Mouse (Mus musculus) kidney, postnatal 0 days (tissue): ENCODE data around the gene Mettl23. TPM values are rescaled to one million over a fixed set of nuclear protein-coding genes. Genes with fewer than 3 reads are reported as not detected.
A peak's percentile ranks its signal among the peaks of the same experiment; 100 is the strongest.
"Not testable (repeated sequence)": the region's sequence is repeated elsewhere in the genome, so short reads cannot be mapped to it uniquely, and the experiment has no call there.

Experiments
- ATAC-seq: fragments of 200-750 bp; cut with Nextera tagmentation; replicated peaks from 2 replicates; pipeline ENCODE4 v1.8.0; 2017; ENCODE audit warnings: low read depth, moderate number of reproducible peaks, moderate TSS enrichment, moderate library complexity; ENCODE audit not compliant: low FRiP score
- DNase-seq: peaks from one replicate; pipeline ENCODE4 v3.0.0-alpha.2; 2016; ENCODE audit warnings: low spot score
- H3K27ac ChIP-seq: fragments of 300-500 bp; sonication (generic); 2 replicates; pipeline ENCODE4 v1.5.1; 2014; ENCODE audit warnings: mild to moderate bottlenecking
- H3K27me3 ChIP-seq: fragments of 300-500 bp; sonication (generic); 2 replicates; pipeline ENCODE4 v1.6.1; 2014; ENCODE audit warnings: low read length, mixed read lengths; ENCODE audit not compliant: insufficient read depth
- H3K36me3 ChIP-seq: fragments of 300-500 bp; sonication (generic); 2 replicates; pipeline ENCODE4 v1.6.1; 2014; ENCODE audit warnings: low read length, mixed read lengths; ENCODE audit not compliant: insufficient read depth
- H3K4me1 ChIP-seq: fragments of 300-500 bp; sonication (generic); replicated peaks from 2 replicates; pipeline ENCODE4 v1.6.1; 2014; ENCODE audit warnings: antibody characterized with exemption, low read length, mixed read lengths; ENCODE audit not compliant: insufficient read depth
- H3K4me2 ChIP-seq: fragments of 300-500 bp; sonication (generic); 2 replicates; pipeline ENCODE4 v1.6.1; 2014; ENCODE audit warnings: mild to moderate bottlenecking, low read length, moderate library complexity, mixed read lengths
- H3K4me3 ChIP-seq: fragments of 300-500 bp; sonication (generic); replicated peaks from 2 replicates; pipeline ENCODE4 v1.5.1; 2014; ENCODE audit warnings: low read depth, low read length
- H3K9ac ChIP-seq: fragments of 300-500 bp; sonication (generic); 2 replicates; pipeline ENCODE4 v1.6.1; 2014; ENCODE audit warnings: low read depth, low read length
- H3K9me3 ChIP-seq: fragments of 300-500 bp; sonication (generic); replicated peaks from 2 replicates; pipeline ENCODE4 v1.6.1; 2016; ENCODE audit warnings: low read length, inconsistent platforms, mixed read lengths
- CTCF ChIP-seq: IDR thresholded peaks from 2 replicates; pipeline ENCODE4 v1.5.1; 2016; ENCODE audit warnings: antibody characterized with exemption, low read depth, mild to moderate bottlenecking, moderate library complexity
- WGBS: fragments of 180-500 bp; shearing (Covaris S2); extraction: QIAGEN DNeasy Blood & Tissue Kit; methylation state at CpG from one replicate; pipeline ENCODE4 v1.1.7; 2014; 5-methylcytosine and 5-hydroxymethylcytosine counted together
- polyA plus RNA-seq: library from polyadenylated mRNA; unstranded; fragments of >200 nt; fragmentation: Nextera tagmentation; extraction: Ambion mirVana; gene quantifications from 2 replicates; pipeline ENCODE4 v1.2.1, GENCODE M21; 2015

Gene Mettl23
- polyA plus RNA-seq, 1 experiment from 2014 or later = 71.5 TPM

- ATAC-seq (no peak), DNase-seq (no peak)
- H3K27ac ChIP-seq = peak overlapping the region; percentile 38; the same call in 1 of the 2 replicates
- H3K4me1 ChIP-seq = peaks cover 9% of the 10 kb centered on the region; the same call in 1 of the 2 replicates
- no peaks in the 10 kb centered on the region for H3K27me3 ChIP-seq
- H3K4me3 ChIP-seq = no peak overlapping the region
- H3K36me3 ChIP-seq = 0 out of 2 replicates have a peak, but pooled peaks cover 9% of the 10 kb centered on the region
- no peak overlapping the region for H3K9ac ChIP-seq
- H3K9me3 ChIP-seq = no peaks in the 10 kb centered on the region
- no peak for TF ChIP-seq CTCF
- H3K4me2 ChIP-seq = no peak overlapping the region
- 91% methylated on average over 3 of the region's 3 CpGs for WGBS
Observed at GRCm38 (mm10) chr11:116847187-116848085, 4.4 kb downstream of the Mettl23 start.

GRCm38 (mm10) chr11:116848086-116848876 is 5.2 kb downstream of the Mettl23 start:
- Histone ChIP-seq H3K27me3 (no peaks in the 10 kb centered on the region), H3K36me3 (0 out of 2 replicates have a peak, but pooled peaks cover 9% of the 10 kb centered on the region), H3K9me3 (no peaks in the 10 kb centered on the region)

GRCm38 (mm10) chr11:116848877-116849178 is 5.8 kb downstream of the Mettl23 start:
- not testable (repeated sequence) for H3K4me3 ChIP-seq, H3K4me1 ChIP-seq, H3K27ac ChIP-seq, H3K9ac ChIP-seq, DNase-seq, H3K36me3 ChIP-seq, H3K9me3 ChIP-seq, ATAC-seq, H3K27me3 ChIP-seq, H3K4me2 ChIP-seq
- WGBS = 67% methylated on average over 2 of the region's 2 CpGs

More at GRCm38 (mm10) chr11:116848086-116848876, 5.2 kb downstream of the Mettl23 start:
- Histone ChIP-seq H3K27ac (peak overlapping the region; percentile 38; the same call in 1 of the 2 replicates), H3K4me1 (peaks cover 9% of the 10 kb centered on the region; the same call in 1 of the 2 replicates), H3K4me3 (no peak overlapping the region), H3K9ac (no peak overlapping the region), H3K4me2 (no peak overlapping the region)
- DNase-seq = no peak
- no peak for ATAC-seq
- no peak for TF ChIP-seq CTCF
- 74% methylated on average over 5 of the region's 5 CpGs for WGBS

- no peak for TF ChIP-seq CTCF
- 0 out of 2 replicates have a peak, but pooled peaks cover 9% of the 10 kb centered on the region for H3K36me3 ChIP-seq
- H3K4me2 ChIP-seq = no peak overlapping the region
Observed at GRCm38 (mm10) chr11:116849587-116849986, 6.5 kb downstream of the Mettl23 start.

GRCm38 (mm10) chr11:116850085-116850484 is 7.0 kb downstream of the Mettl23 start:
- no peak for TF ChIP-seq CTCF
- H3K27ac ChIP-seq = no peak overlapping the region
- 0 out of 2 replicates have a peak, but pooled peaks cover 9% of the 10 kb centered on the region for H3K36me3 ChIP-seq
- peak overlapping the region; percentile 93; the same call in 1 of the 2 replicates for H3K4me3 ChIP-seq
- peak overlapping the region; percentile 60; the same call in 1 of the 2 replicates for H3K4me2 ChIP-seq
- H3K9me3 ChIP-seq = no peaks in the 10 kb centered on the region
- 25% methylated on average over 4 of the region's 4 CpGs for WGBS
- H3K4me1 ChIP-seq = 0 out of 2 replicates have a peak, but pooled peaks cover 3% of the 10 kb centered on the region
- no peak for DNase-seq
- ATAC-seq = no peak
- no peak overlapping the region for H3K9ac ChIP-seq
- no peaks in the 10 kb centered on the region for H3K27me3 ChIP-seq

More at GRCm38 (mm10) chr11:116849587-116849986, 6.5 kb downstream of the Mettl23 start:
- Histone ChIP-seq H3K9ac (no peak overlapping the region), H3K4me3 (no peak overlapping the region), H3K27me3 (no peaks in the 10 kb centered on the region), H3K27ac (no peak overlapping the region), H3K9me3 (no peaks in the 10 kb centered on the region), H3K4me1 (peaks cover 4% of the 10 kb centered on the region; the same call in 1 of the 2 replicates)
- DNase-seq = no peak
- ATAC-seq = no peak
